Mouse (Mus musculus): ENCODE results near the gene Tbc1d2.

Tbc1d2 gene

GRCm38 (mm10) chr4:46597286-46597961 is 52.6 kb downstream of the Tbc1d2 start:
- Histone ChIP-seq H3K27me3 (ENCODE audit: insufficient read depth, low read length) (peaks cover 58% of the 10 kb centered on the region), H3K4me1 (replicated peaks; ENCODE audit: low read depth, low read length) (peaks cover 18% of the 10 kb centered on the region), H3K36me3 (ENCODE audit: insufficient read depth, low read length) (no peaks in the 10 kb centered on the region), H3K9me3 (ENCODE audit: low read length) (no peaks in the 10 kb centered on the region), H3K4me3 (replicated peaks; ENCODE audit: low read length) (no peak overlapping the region)
- TF ChIP-seq CTCF (conservative IDR thresholded peaks at IDR 0.05; ENCODE audit: low read length) (no peak), POU5F1 (IDR thresholded peaks at IDR 0.05; ENCODE audit: borderline replicate concordance, low read length) (no peak), NANOG (IDR thresholded peaks at IDR 0.05; ENCODE audit: borderline replicate concordance, low read length) (no peak)

DNA sequence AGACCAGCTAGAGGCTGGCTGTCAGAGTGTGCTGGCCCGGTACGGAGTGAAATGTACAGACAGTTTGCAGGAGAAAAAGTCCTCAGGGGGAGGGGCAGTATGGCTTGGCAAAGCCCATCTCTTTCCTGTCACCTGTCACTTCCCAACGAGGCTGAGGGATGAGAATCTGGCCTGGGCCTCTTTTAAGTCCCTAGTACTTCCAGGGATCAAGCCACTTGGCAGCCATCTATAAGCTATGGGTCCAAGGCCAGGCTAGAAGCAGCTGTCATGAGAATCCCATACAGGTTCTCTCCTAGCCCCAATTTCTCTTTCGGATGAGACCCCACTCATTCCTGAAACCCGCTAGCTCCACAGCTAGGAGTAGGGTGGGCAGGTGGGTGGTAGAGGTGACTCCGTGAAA is 53.6 kb downstream of the Tbc1d2 start:
- TF ChIP-seq POU5F1 (IDR thresholded peaks at IDR 0.05; ENCODE audit: borderline replicate concordance, low read length) (no peak), NANOG (IDR thresholded peaks at IDR 0.05; ENCODE audit: borderline replicate concordance, low read length) (no peak), CTCF (conservative IDR thresholded peaks at IDR 0.05; ENCODE audit: low read length) (no peak)
- Histone ChIP-seq H3K9me3 (ENCODE audit: low read length) (no peaks in the 10 kb centered on the region), H3K4me3 (replicated peaks; ENCODE audit: low read length) (no peak overlapping the region), H3K36me3 (ENCODE audit: insufficient read depth, low read length) (no peaks in the 10 kb centered on the region), H3K27me3 (ENCODE audit: insufficient read depth, low read length) (peaks cover 55% of the 10 kb centered on the region), H3K4me1 (replicated peaks; ENCODE audit: low read depth, low read length) (peaks cover 18% of the 10 kb centered on the region)

DNA sequence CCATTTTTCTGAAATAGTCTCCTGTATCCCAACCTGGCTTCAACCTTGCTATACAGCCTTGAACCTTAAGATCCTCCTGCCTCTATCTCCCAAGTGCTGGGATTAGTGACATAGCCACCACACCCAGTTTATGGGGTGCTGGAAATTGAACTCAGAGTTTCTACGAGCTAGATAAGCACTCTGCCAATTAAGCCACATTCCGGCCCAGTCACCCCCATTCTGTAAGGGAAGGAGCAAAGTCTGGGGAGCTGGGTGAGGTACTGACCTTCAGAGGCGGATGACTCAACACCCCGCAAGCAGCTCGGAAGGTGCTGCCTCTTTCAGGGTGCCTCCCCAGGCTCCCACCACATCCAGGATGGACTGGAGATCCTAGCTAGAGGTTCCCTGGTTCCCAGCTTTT is 55.9 kb downstream of the Tbc1d2 start:
- H3K4me1 ChIP-seq (replicated peaks; ENCODE audit: low read depth, low read length): peaks cover 12% of the 10 kb centered on the region; the same call in 1 of the 2 replicates
- TF ChIP-seq NANOG (IDR thresholded peaks at IDR 0.05; ENCODE audit: borderline replicate concordance, low read length) (no peak), CTCF (conservative IDR thresholded peaks at IDR 0.05; ENCODE audit: low read length) (no peak), POU5F1 (IDR thresholded peaks at IDR 0.05; ENCODE audit: borderline replicate concordance, low read length) (no peak)
- H3K4me3 ChIP-seq (replicated peaks; ENCODE audit: low read length): no peak overlapping the region
- no peaks in the 10 kb centered on the region for H3K9me3 ChIP-seq (ENCODE audit: low read length)
- no peaks in the 10 kb centered on the region for H3K36me3 ChIP-seq (ENCODE audit: insufficient read depth, low read length)
- H3K27me3 ChIP-seq (ENCODE audit: insufficient read depth, low read length): peaks cover 44% of the 10 kb centered on the region

GRCm38 (mm10) chr4:46593472-46593871 is 56.5 kb downstream of the Tbc1d2 start:
- TF ChIP-seq POU5F1 (IDR thresholded peaks at IDR 0.05; ENCODE audit: borderline replicate concordance, low read length) (no peak), CTCF (conservative IDR thresholded peaks at IDR 0.05; ENCODE audit: low read length) (no peak), NANOG (IDR thresholded peaks at IDR 0.05; ENCODE audit: borderline replicate concordance, low read length) (no peak)
- Histone ChIP-seq H3K27me3 (ENCODE audit: insufficient read depth, low read length) (peaks cover 42% of the 10 kb centered on the region), H3K9me3 (ENCODE audit: low read length) (no peaks in the 10 kb centered on the region), H3K4me3 (replicated peaks; ENCODE audit: low read length) (no peak overlapping the region), H3K36me3 (ENCODE audit: insufficient read depth, low read length) (no peaks in the 10 kb centered on the region), H3K4me1 (replicated peaks; ENCODE audit: low read depth, low read length) (0 out of 2 replicates have a peak, but pooled peaks cover 9% of the 10 kb centered on the region)

DNA sequence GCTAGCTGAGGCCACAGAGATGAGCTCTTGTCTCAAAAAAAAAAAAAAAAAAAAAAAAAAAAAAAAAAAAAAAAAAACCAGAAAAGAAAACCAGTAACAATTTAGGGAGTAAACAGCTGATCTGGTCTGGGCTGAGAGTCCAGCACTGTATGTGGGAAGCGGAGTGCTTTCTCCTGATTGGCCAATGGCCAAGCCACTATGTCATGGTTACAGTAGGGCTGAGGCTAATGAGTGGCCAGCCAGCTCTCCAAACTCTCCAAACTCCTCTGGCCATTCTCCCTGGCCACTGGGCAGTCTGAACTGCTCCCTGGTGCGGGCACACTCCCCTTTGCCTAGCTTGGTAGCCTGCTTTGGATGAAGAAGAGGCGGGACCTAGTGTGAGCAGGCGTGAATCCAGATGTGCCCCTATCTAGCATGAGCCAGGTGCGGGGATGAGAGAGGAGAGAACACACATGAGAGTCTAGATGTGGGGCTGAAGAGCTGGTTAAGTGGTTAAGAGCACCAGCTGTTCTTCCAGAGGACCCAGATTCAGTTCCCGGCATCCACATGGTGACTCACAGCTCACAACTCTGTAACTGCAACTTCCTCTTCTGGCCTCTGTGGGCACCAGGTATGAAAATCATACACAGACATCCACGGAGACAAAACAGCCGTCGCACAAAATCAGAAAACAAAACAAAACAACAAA is 58.0 kb downstream of the Tbc1d2 start:
- Histone ChIP-seq H3K4me1 (replicated peaks; ENCODE audit: low read depth, low read length) (no peaks in the 10 kb centered on the region), H3K9me3 (ENCODE audit: low read length) (no peaks in the 10 kb centered on the region), H3K36me3 (ENCODE audit: insufficient read depth, low read length) (no peaks in the 10 kb centered on the region), H3K27me3 (ENCODE audit: insufficient read depth, low read length) (peaks cover 33% of the 10 kb centered on the region), H3K4me3 (replicated peaks; ENCODE audit: low read length) (no peak overlapping the region)
- TF ChIP-seq NANOG (IDR thresholded peaks at IDR 0.05; ENCODE audit: borderline replicate concordance, low read length) (no peak), CTCF (conservative IDR thresholded peaks at IDR 0.05; ENCODE audit: low read length) (no peak), POU5F1 (IDR thresholded peaks at IDR 0.05; ENCODE audit: borderline replicate concordance, low read length) (no peak)

GRCm38 (mm10) chr4:46590810-46591209 is 59.2 kb downstream of the Tbc1d2 start:
- H3K36me3 ChIP-seq (ENCODE audit: insufficient read depth, low read length): no peaks in the 10 kb centered on the region
- no peak for TF ChIP-seq NANOG (IDR thresholded peaks at IDR 0.05; ENCODE audit: borderline replicate concordance, low read length)
- no peak for TF ChIP-seq CTCF (conservative IDR thresholded peaks at IDR 0.05; ENCODE audit: low read length)
- TF ChIP-seq POU5F1 (IDR thresholded peaks at IDR 0.05; ENCODE audit: borderline replicate concordance, low read length): no peak
- H3K4me1 ChIP-seq (replicated peaks; ENCODE audit: low read depth, low read length): no peaks in the 10 kb centered on the region
- H3K4me3 ChIP-seq (replicated peaks; ENCODE audit: low read length): no peak overlapping the region
- H3K27me3 ChIP-seq (ENCODE audit: insufficient read depth, low read length): peaks cover 30% of the 10 kb centered on the region
- no peaks in the 10 kb centered on the region for H3K9me3 ChIP-seq (ENCODE audit: low read length)

DNA sequence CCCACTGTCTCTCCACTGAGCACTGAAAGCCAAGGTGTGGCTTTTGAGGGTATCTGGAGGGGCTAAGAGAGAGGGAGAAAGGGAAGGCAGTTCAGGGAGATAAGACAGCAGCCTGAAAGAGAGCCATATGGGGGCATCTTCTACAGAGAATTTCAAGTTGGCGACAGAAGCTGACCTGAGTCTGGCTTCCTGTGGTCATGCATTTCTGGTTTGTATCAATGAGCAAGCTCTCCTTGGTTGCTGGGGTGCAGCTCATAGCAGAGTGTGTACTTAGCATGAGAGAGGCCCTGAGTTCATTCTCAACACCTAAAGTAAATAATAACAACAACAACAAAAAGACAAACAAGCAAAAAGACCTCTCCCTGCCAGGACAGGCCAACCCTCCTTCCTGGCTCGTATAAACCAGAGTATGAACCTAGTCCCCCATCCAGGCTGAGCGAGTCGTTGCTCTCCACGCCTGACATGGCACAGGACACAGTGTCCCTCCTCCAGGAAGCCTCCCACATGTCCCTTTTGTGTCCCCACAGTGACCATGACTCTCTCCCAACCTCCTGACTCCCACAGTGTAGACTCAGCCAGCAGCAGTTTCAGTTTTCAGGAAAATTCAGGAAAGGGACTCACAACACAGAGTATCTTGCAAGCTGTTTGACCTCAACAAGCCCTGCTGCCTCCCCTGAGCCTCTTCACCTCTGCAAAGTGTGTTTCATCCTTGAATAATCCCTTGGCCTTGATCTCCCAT is 59.9 kb downstream of the Tbc1d2 start:
- TF ChIP-seq POU5F1 (IDR thresholded peaks at IDR 0.05; ENCODE audit: borderline replicate concordance, low read length) (no peak), NANOG (IDR thresholded peaks at IDR 0.05; ENCODE audit: borderline replicate concordance, low read length) (no peak), CTCF (conservative IDR thresholded peaks at IDR 0.05; ENCODE audit: low read length) (no peak)

GRCm38 (mm10) chr4:46589151-46589550 is 60.9 kb downstream of the Tbc1d2 start:
- no peaks in the 10 kb centered on the region for H3K4me1 ChIP-seq (replicated peaks; ENCODE audit: low read depth, low read length)
- no peaks in the 10 kb centered on the region for H3K9me3 ChIP-seq (ENCODE audit: low read length)
- no peaks in the 10 kb centered on the region for H3K36me3 ChIP-seq (ENCODE audit: insufficient read depth, low read length)
- no peak overlapping the region for H3K4me3 ChIP-seq (replicated peaks; ENCODE audit: low read length)
- peaks cover 31% of the 10 kb centered on the region for H3K27me3 ChIP-seq (ENCODE audit: insufficient read depth, low read length)
- no peak for TF ChIP-seq NANOG (IDR thresholded peaks at IDR 0.05; ENCODE audit: borderline replicate concordance, low read length)
- no peak for TF ChIP-seq CTCF (conservative IDR thresholded peaks at IDR 0.05; ENCODE audit: low read length)
- TF ChIP-seq POU5F1 (IDR thresholded peaks at IDR 0.05; ENCODE audit: borderline replicate concordance, low read length): no peak

More for the DNA sequence above, 59.9 kb downstream of the Tbc1d2 start:
- H3K4me3 ChIP-seq (replicated peaks; ENCODE audit: low read length): no peak overlapping the region
- H3K4me1 ChIP-seq (replicated peaks; ENCODE audit: low read depth, low read length): no peaks in the 10 kb centered on the region
- H3K27me3 ChIP-seq (ENCODE audit: insufficient read depth, low read length): peaks cover 32% of the 10 kb centered on the region
- no peaks in the 10 kb centered on the region for H3K36me3 ChIP-seq (ENCODE audit: insufficient read depth, low read length)
- H3K9me3 ChIP-seq (ENCODE audit: low read length): no peaks in the 10 kb centered on the region
